Mouse (Mus musculus): ENCODE measurements at regions not wholly inside any gene's neighbourhood (a gene's known extent, or its start where the extent isn't known, plus 50 kb on each side); places are given as distances from the start of the nearest gene placed in this dataset.

- Histone ChIP-seq H3K4me3 (ENCODE audit: low read length) (no peak overlapping the region), H3K27ac (ENCODE audit: low read length) (no peak overlapping the region), H3K4me2 (replicated peaks; ENCODE audit: low read depth, low read length) (no peak overlapping the region), H3K9ac (replicated peaks; ENCODE audit: low read length) (no peak overlapping the region), H3K4me1 (ENCODE audit: insufficient read depth, low read length) (no peaks in the 10 kb centered on the region), H3K27me3 (ENCODE audit: insufficient read depth, low read length) (no peaks in the 10 kb centered on the region), H3K9me3 (ENCODE audit: low read length) (no peaks in the 10 kb centered on the region), H3K36me3 (ENCODE audit: insufficient read depth, low read length) (no peaks in the 10 kb centered on the region)
- 78% methylated on average over 3 of the region's 3 CpGs for WGBS
- no peak for ATAC-seq (ENCODE audit: low FRiP score, low TSS enrichment)
These were observed 424.1 kb downstream of the Trib2 start for GRCm38 (mm10) chr12:15392641-15393040.

- Histone ChIP-seq H3K27ac (ENCODE audit: low read length) (no peak overlapping the region), H3K4me1 (ENCODE audit: insufficient read depth, low read length) (no peaks in the 10 kb centered on the region), H3K27me3 (ENCODE audit: insufficient read depth, low read length) (no peaks in the 10 kb centered on the region), H3K9me3 (ENCODE audit: low read length) (no peaks in the 10 kb centered on the region), H3K4me3 (ENCODE audit: low read length) (no peak overlapping the region), H3K4me2 (replicated peaks; ENCODE audit: low read depth, low read length) (no peak overlapping the region), H3K9ac (replicated peaks; ENCODE audit: low read length) (no peak overlapping the region), H3K36me3 (ENCODE audit: insufficient read depth, low read length) (no peaks in the 10 kb centered on the region)
- no peak for ATAC-seq (ENCODE audit: low FRiP score, low TSS enrichment)
- WGBS, result 74% methylated on average over 1 of the region's 1 CpGs
These were observed 428.1 kb downstream of the Trib2 start for GRCm38 (mm10) chr12:15388574-15388973.

GRCm38 (mm10) chr12:15357808-15358207, 458.9 kb downstream of the Trib2 start:
- Histone ChIP-seq H3K4me1 (ENCODE audit: insufficient read depth, low read length) (no peaks in the 10 kb centered on the region), H3K4me3 (ENCODE audit: low read length) (no peak overlapping the region), H3K27ac (ENCODE audit: low read length) (no peak overlapping the region), H3K9me3 (ENCODE audit: low read length) (no peaks in the 10 kb centered on the region), H3K27me3 (ENCODE audit: insufficient read depth, low read length) (no peaks in the 10 kb centered on the region), H3K36me3 (ENCODE audit: insufficient read depth, low read length) (no peaks in the 10 kb centered on the region), H3K9ac (replicated peaks; ENCODE audit: low read length) (no peak overlapping the region), H3K4me2 (replicated peaks; ENCODE audit: low read depth, low read length) (no peak overlapping the region)
- WGBS, result 86% methylated on average over 1 of the region's 1 CpGs
- no peak for ATAC-seq (ENCODE audit: low FRiP score, low TSS enrichment)

GRCm38 (mm10) chr12:15320697-15321449, 495.8 kb downstream of the Trib2 start:
- H3K4me2 ChIP-seq (replicated peaks; ENCODE audit: low read depth, low read length), result no peak overlapping the region
- H3K9me3 ChIP-seq (ENCODE audit: low read length), result no peaks in the 10 kb centered on the region
- H3K4me3 ChIP-seq (ENCODE audit: low read length), result no peak overlapping the region
- 63% methylated on average over 5 of the region's 5 CpGs for WGBS
- H3K9ac ChIP-seq (replicated peaks; ENCODE audit: low read length), result no peak overlapping the region
- H3K27me3 ChIP-seq (ENCODE audit: insufficient read depth, low read length), result no peaks in the 10 kb centered on the region
- no peaks in the 10 kb centered on the region for H3K36me3 ChIP-seq (ENCODE audit: insufficient read depth, low read length)
- no peak overlapping the region for H3K27ac ChIP-seq (ENCODE audit: low read length)
- no peak for ATAC-seq (ENCODE audit: low FRiP score, low TSS enrichment)
- H3K4me1 ChIP-seq (ENCODE audit: insufficient read depth, low read length), result no peaks in the 10 kb centered on the region

GRCm38 (mm10) chr12:15319647-15320046, 497.1 kb downstream of the Trib2 start:
- Histone ChIP-seq H3K9me3 (ENCODE audit: low read length) (no peaks in the 10 kb centered on the region), H3K4me3 (ENCODE audit: low read length) (no peak overlapping the region), H3K27me3 (ENCODE audit: insufficient read depth, low read length) (no peaks in the 10 kb centered on the region), H3K4me2 (replicated peaks; ENCODE audit: low read depth, low read length) (no peak overlapping the region), H3K9ac (replicated peaks; ENCODE audit: low read length) (no peak overlapping the region), H3K27ac (ENCODE audit: low read length) (no peak overlapping the region), H3K4me1 (ENCODE audit: insufficient read depth, low read length) (no peaks in the 10 kb centered on the region), H3K36me3 (ENCODE audit: insufficient read depth, low read length) (no peaks in the 10 kb centered on the region)
- ATAC-seq (ENCODE audit: low FRiP score, low TSS enrichment), result no peak
- WGBS, result 50% methylated on average over 1 of the region's 1 CpGs

- no peak for ATAC-seq (ENCODE audit: low FRiP score, low TSS enrichment)
- no peak overlapping the region for H3K4me2 ChIP-seq (replicated peaks; ENCODE audit: low read depth, low read length)
- H3K36me3 ChIP-seq (ENCODE audit: insufficient read depth, low read length), result no peaks in the 10 kb centered on the region
- no peak overlapping the region for H3K9ac ChIP-seq (replicated peaks; ENCODE audit: low read length)
- H3K4me1 ChIP-seq (ENCODE audit: insufficient read depth, low read length), result no peaks in the 10 kb centered on the region
- 89% methylated on average over 2 of the region's 2 CpGs for WGBS
- no peaks in the 10 kb centered on the region for H3K9me3 ChIP-seq (ENCODE audit: low read length)
- no peak overlapping the region for H3K27ac ChIP-seq (ENCODE audit: low read length)
- no peaks in the 10 kb centered on the region for H3K27me3 ChIP-seq (ENCODE audit: insufficient read depth, low read length)
- H3K4me3 ChIP-seq (ENCODE audit: low read length), result no peak overlapping the region
These were observed 521.8 kb downstream of the Trib2 start for GRCm38 (mm10) chr12:15294898-15295297.

GRCm38 (mm10) chr12:15262165-15262564, 554.6 kb downstream of the Trib2 start:
- Histone ChIP-seq H3K4me2 (replicated peaks; ENCODE audit: low read depth, low read length) (no peak overlapping the region), H3K9ac (replicated peaks; ENCODE audit: low read length) (no peak overlapping the region), H3K27ac (ENCODE audit: low read length) (no peak overlapping the region), H3K4me3 (ENCODE audit: low read length) (no peak overlapping the region), H3K9me3 (ENCODE audit: low read length) (no peaks in the 10 kb centered on the region), H3K4me1 (ENCODE audit: insufficient read depth, low read length) (no peaks in the 10 kb centered on the region), H3K36me3 (ENCODE audit: insufficient read depth, low read length) (no peaks in the 10 kb centered on the region), H3K27me3 (ENCODE audit: insufficient read depth, low read length) (no peaks in the 10 kb centered on the region)
- 87% methylated on average over 1 of the region's 1 CpGs for WGBS
- ATAC-seq (ENCODE audit: low FRiP score, low TSS enrichment), result no peak

GRCm38 (mm10) chr12:15261604-15262003, 555.1 kb downstream of the Trib2 start:
- Histone ChIP-seq H3K4me2 (replicated peaks; ENCODE audit: low read depth, low read length) (no peak overlapping the region), H3K9me3 (ENCODE audit: low read length) (no peaks in the 10 kb centered on the region), H3K4me3 (ENCODE audit: low read length) (no peak overlapping the region), H3K9ac (replicated peaks; ENCODE audit: low read length) (no peak overlapping the region), H3K36me3 (ENCODE audit: insufficient read depth, low read length) (no peaks in the 10 kb centered on the region), H3K4me1 (ENCODE audit: insufficient read depth, low read length) (no peaks in the 10 kb centered on the region), H3K27me3 (ENCODE audit: insufficient read depth, low read length) (no peaks in the 10 kb centered on the region), H3K27ac (ENCODE audit: low read length) (no peak overlapping the region)
- ATAC-seq (ENCODE audit: low FRiP score, low TSS enrichment), result no peak
- 81% methylated on average over 1 of the region's 1 CpGs for WGBS

- no peaks in the 10 kb centered on the region for H3K27me3 ChIP-seq (ENCODE audit: insufficient read depth, low read length)
- H3K9me3 ChIP-seq (ENCODE audit: low read length), result no peaks in the 10 kb centered on the region
- no peaks in the 10 kb centered on the region for H3K36me3 ChIP-seq (ENCODE audit: insufficient read depth, low read length)
- no peak overlapping the region for H3K27ac ChIP-seq (ENCODE audit: low read length)
- 89% methylated on average over 2 of the region's 2 CpGs for WGBS
- no peak overlapping the region for H3K4me2 ChIP-seq (replicated peaks; ENCODE audit: low read depth, low read length)
- ATAC-seq (ENCODE audit: low FRiP score, low TSS enrichment), result no peak
- H3K4me3 ChIP-seq (ENCODE audit: low read length), result no peak overlapping the region
- H3K9ac ChIP-seq (replicated peaks; ENCODE audit: low read length), result no peak overlapping the region
- no peaks in the 10 kb centered on the region for H3K4me1 ChIP-seq (ENCODE audit: insufficient read depth, low read length)
These were observed 555.8 kb downstream of the Trib2 start for GRCm38 (mm10) chr12:15260907-15261415.

- Histone ChIP-seq H3K4me3 (ENCODE audit: low read length) (no peak overlapping the region), H3K36me3 (ENCODE audit: insufficient read depth, low read length) (no peaks in the 10 kb centered on the region), H3K27ac (ENCODE audit: low read length) (no peak overlapping the region), H3K4me1 (ENCODE audit: insufficient read depth, low read length) (no peaks in the 10 kb centered on the region), H3K27me3 (ENCODE audit: insufficient read depth, low read length) (no peaks in the 10 kb centered on the region), H3K4me2 (replicated peaks; ENCODE audit: low read depth, low read length) (no peak overlapping the region), H3K9me3 (ENCODE audit: low read length) (no peaks in the 10 kb centered on the region), H3K9ac (replicated peaks; ENCODE audit: low read length) (no peak overlapping the region)
- ATAC-seq (ENCODE audit: low FRiP score, low TSS enrichment), result peak; percentile 63; the same call in 1 of the 2 replicates
- 31% methylated on average over 4 of the region's 4 CpGs for WGBS
These were observed 571.8 kb downstream of the Trib2 start for GRCm38 (mm10) chr12:15244966-15245365.
